Mouse (Mus musculus) brain, embryonic 18.5 days (tissue): ENCODE data around the gene Lrrc75a.

Experiments
- DNase-seq: peaks from one replicate; pipeline ENCODE4 v3.0.0-alpha.2; 2012; ENCODE audit warnings: low read depth, low spot score

Lrrc75a gene

GRCm38 (mm10) chr11:62598571-62598970 is 49.8 kb downstream of the Lrrc75a start:
- DNase-seq = no peak

- DNase-seq = no peak
These were observed 56.3 kb downstream of the Lrrc75a start for GRCm38 (mm10) chr11:62591904-62592575.

- no peak for DNase-seq
These were observed 57.3 kb downstream of the Lrrc75a start for GRCm38 (mm10) chr11:62591026-62591425.

- no peak for DNase-seq
These were observed 58.9 kb downstream of the Lrrc75a start for GRCm38 (mm10) chr11:62589391-62589790.

- DNase-seq = no peak
These were observed 61.3 kb downstream of the Lrrc75a start for GRCm38 (mm10) chr11:62587034-62587433.

- no peak for DNase-seq
These were observed 63.6 kb downstream of the Lrrc75a start for GRCm38 (mm10) chr11:62584671-62585206.

- DNase-seq = no peak
These were observed 65.3 kb downstream of the Lrrc75a start for GRCm38 (mm10) chr11:62583031-62583430.

GRCm38 (mm10) chr11:62576530-62577152 is 71.7 kb downstream of the Lrrc75a start:
- DNase-seq = no peak

- no peak for DNase-seq
These were observed 72.5 kb downstream of the Lrrc75a start for GRCm38 (mm10) chr11:62575659-62576438.

- no peak for DNase-seq
These were observed 73.0 kb downstream of the Lrrc75a start for GRCm38 (mm10) chr11:62575297-62575658.

- no peak for DNase-seq
These were observed 73.6 kb downstream of the Lrrc75a start for GRCm38 (mm10) chr11:62574703-62575085.

- DNase-seq = no peak
These were observed 74.2 kb downstream of the Lrrc75a start, which contains the start of gene Trpv2 for GRCm38 (mm10) chr11:62573959-62574702. Trpv2 (plus strand) TSS chr11:62574486.

GRCm38 (mm10) chr11:62568300-62568699 is 80.0 kb downstream of the Lrrc75a start:
- no peak for DNase-seq

GRCm38 (mm10) chr11:62566211-62566610 is 82.1 kb downstream of the Lrrc75a start:
- no peak for DNase-seq

GRCm38 (mm10) chr11:62565747-62566146 is 82.6 kb downstream of the Lrrc75a start:
- no peak for DNase-seq

GRCm38 (mm10) chr11:62563590-62563989 is 84.7 kb downstream of the Lrrc75a start:
- DNase-seq = no peak

GRCm38 (mm10) chr11:62560463-62561016 is 87.8 kb downstream of the Lrrc75a start:
- no peak for DNase-seq

- no peak for DNase-seq
These were observed 89.2 kb downstream of the Lrrc75a start for GRCm38 (mm10) chr11:62558961-62559646.

GRCm38 (mm10) chr11:62558152-62558551 is 90.2 kb downstream of the Lrrc75a start:
- no peak for DNase-seq

- DNase-seq = no peak
These were observed 91.1 kb downstream of the Lrrc75a start for GRCm38 (mm10) chr11:62557205-62557604.
